1 mouse cellular context compared by ENCODE assay signal in genomic region chr16:92639093-92639492, GRCm38 (mm10).
TF ChIP-seq lines count a peak whose summit lies in the region.

No protein-coding gene starts in this region.

TF ChIP-seq in MEL, 35 proteins besides CTCF, POLR2A, EP300 and RAD21 (continued from another document):
- no peak for TF ChIP-seq MAFK (IDR thresholded peaks at IDR 0.05; ENCODE audit: borderline replicate concordance, low read depth, low read length)
